Mouse (Mus musculus) embryonic facial prominence, embryonic 14.5 days (tissue): ENCODE measurements around the gene Rpl41. TPM values are rescaled to one million over a fixed set of nuclear protein-coding genes. Genes with fewer than 3 reads are reported as not detected.

Experiments
- ATAC-seq: fragments of 200-750 bp; cut with Nextera tagmentation; 2 replicates; pipeline ENCODE4 v1.8.0; 2017; ENCODE audit warnings: low read depth, moderate number of reproducible peaks, moderate TSS enrichment
- DNase-seq: peaks from one replicate; pipeline ENCODE4 v3.0.0-alpha.2; 2015; ENCODE audit warnings: low spot score
- H3K27ac ChIP-seq: fragments of 300-500 bp; sonication (generic); replicated peaks from 2 replicates; pipeline ENCODE4 v1.5.1; 2014; ENCODE audit warnings: low read depth, mild to moderate bottlenecking, low read length, moderate library complexity
- H3K27me3 ChIP-seq: fragments of 300-500 bp; sonication (generic); replicated peaks from 2 replicates; pipeline ENCODE4 v1.6.1; 2014; ENCODE audit warnings: low read length; ENCODE audit not compliant: control insufficient read depth, insufficient read depth
- H3K36me3 ChIP-seq: fragments of 300-500 bp; sonication (generic); 2 replicates; pipeline ENCODE4 v1.6.1; 2014; ENCODE audit warnings: low read length, mixed read lengths; ENCODE audit not compliant: control insufficient read depth, insufficient read depth
- H3K4me1 ChIP-seq: fragments of 300-500 bp; sonication (generic); 2 replicates; pipeline ENCODE4 v1.6.1; 2014; ENCODE audit warnings: antibody characterized with exemption, low read length; ENCODE audit not compliant: control insufficient read depth, insufficient read depth
- H3K4me2 ChIP-seq: fragments of 300-500 bp; sonication (generic); 2 replicates; pipeline ENCODE4 v1.6.1; 2014; ENCODE audit warnings: low read depth, mild to moderate bottlenecking, low read length, moderate library complexity, mixed read lengths
- H3K4me3 ChIP-seq: fragments of 300-500 bp; sonication (generic); 2 replicates; pipeline ENCODE4 v1.5.1; 2014; ENCODE audit warnings: low read depth, mild to moderate bottlenecking, low read length
- H3K9ac ChIP-seq: fragments of 300-500 bp; sonication (generic); 2 replicates; pipeline ENCODE4 v1.6.1; 2014; ENCODE audit warnings: low read depth, mild to moderate bottlenecking, low read length, moderate library complexity, mixed read lengths
- H3K9me3 ChIP-seq: fragments of 300-500 bp; sonication (generic); 2 replicates; pipeline ENCODE4 v1.6.1; 2016; ENCODE audit warnings: low read length; ENCODE audit not compliant: control insufficient read depth
- WGBS: fragments of 180-500 bp; shearing (Covaris S2); extraction: QIAGEN DNeasy Blood & Tissue Kit; methylation state at CpG from one replicate; pipeline ENCODE4 v1.1.7; 2014; 5-methylcytosine and 5-hydroxymethylcytosine counted together
- polyA plus RNA-seq: library from polyadenylated mRNA; unstranded; fragments of >200 nt; fragmentation: Nextera tagmentation; extraction: Ambion mirVana; gene quantifications from 2 replicates; pipeline ENCODE4 v1.2.1, GENCODE M21; 2014

Gene Rpl41
- 4,564 and 5,119 TPM in 2 replicates for polyA plus RNA-seq

GRCm38 (mm10) chr10:128548947-128549681, at the start of gene Rpl41:
Gene Rpl41 (minus strand): TSS chr10:128549305.
- H3K4me2 ChIP-seq = peak within 1 kb of the TSS; percentile 85
- peak within 1 kb of the TSS; percentile 83 for H3K4me3 ChIP-seq
- ATAC-seq = peak; percentile 91
- peak within 1 kb of the TSS; percentile 99 for H3K27ac ChIP-seq
- under 1% methylated on average over 29 of the region's 31 CpGs for WGBS
- no peaks in the 10 kb centered on the region for H3K9me3 ChIP-seq
- DNase-seq = peak; percentile 99
- no peaks in the 10 kb centered on the region for H3K4me1 ChIP-seq
- no peaks in the 10 kb centered on the region for H3K27me3 ChIP-seq
- peaks cover 18% of the 10 kb centered on the region for H3K36me3 ChIP-seq
- peak within 1 kb of the TSS; percentile 99 for H3K9ac ChIP-seq

- Histone ChIP-seq H3K4me2 (no peak overlapping the region), H3K36me3 (no peaks in the 10 kb centered on the region), H3K4me3 (no peak overlapping the region), H3K27me3 (no peaks in the 10 kb centered on the region), H3K4me1 (no peaks in the 10 kb centered on the region), H3K27ac (no peak overlapping the region), H3K9ac (no peak overlapping the region), H3K9me3 (no peaks in the 10 kb centered on the region)
- DNase-seq (no peak), ATAC-seq (no peak)
- 62% methylated on average over 2 of the region's 2 CpGs for WGBS
These were observed 49.4 kb upstream of the Rpl41 start for GRCm38 (mm10) chr10:128598476-128598875.

GRCm38 (mm10) chr10:128592797-128593196, 43.7 kb upstream of the Rpl41 start:
- 83% methylated on average over 5 of the region's 5 CpGs for WGBS

GRCm38 (mm10) chr10:128591436-128591835, 42.3 kb upstream of the Rpl41 start:
- Histone ChIP-seq H3K4me3 (no peak overlapping the region), H3K4me2 (no peak overlapping the region), H3K4me1 (peaks cover 6% of the 10 kb centered on the region; the same call in 1 of the 2 replicates), H3K9ac (no peak overlapping the region), H3K27me3 (peaks cover 28% of the 10 kb centered on the region), H3K27ac (no peak overlapping the region), H3K36me3 (no peaks in the 10 kb centered on the region), H3K9me3 (no peaks in the 10 kb centered on the region)
- DNase-seq (no peak), ATAC-seq (no peak)
- WGBS = 82% methylated on average over 6 of the region's 6 CpGs

More at GRCm38 (mm10) chr10:128592797-128593196, 43.7 kb upstream of the Rpl41 start:
- DNase-seq (no peak), ATAC-seq (no peak)
- Histone ChIP-seq H3K27ac (no peak overlapping the region), H3K4me3 (no peak overlapping the region), H3K36me3 (no peaks in the 10 kb centered on the region), H3K9ac (no peak overlapping the region), H3K4me2 (no peak overlapping the region), H3K9me3 (no peaks in the 10 kb centered on the region), H3K27me3 (peaks cover 19% of the 10 kb centered on the region), H3K4me1 (no peaks in the 10 kb centered on the region)

GRCm38 (mm10) chr10:128590193-128590690, 41.1 kb upstream of the Rpl41 start:
- Histone ChIP-seq H3K9ac (peak overlapping the region; percentile 67), H3K4me2 (peak overlapping the region; percentile 98), H3K27ac (peak overlapping the region; percentile 86), H3K4me3 (peak overlapping the region; percentile 69), H3K4me1 (peaks cover 6% of the 10 kb centered on the region; the same call in 1 of the 2 replicates), H3K36me3 (no peaks in the 10 kb centered on the region), H3K27me3 (peaks cover 28% of the 10 kb centered on the region), H3K9me3 (no peaks in the 10 kb centered on the region)
- peak; percentile 77 for DNase-seq
- peak; percentile 45 for ATAC-seq
- under 1% methylated on average over 19 of the region's 43 CpGs for WGBS

- Histone ChIP-seq H3K4me3 (peak within 1 kb of the TSS; percentile 69), H3K4me2 (peak within 1 kb of the TSS; percentile 98), H3K36me3 (no peaks in the 10 kb centered on the region), H3K4me1 (peaks cover 6% of the 10 kb centered on the region; the same call in 1 of the 2 replicates), H3K9ac (peak within 1 kb of the TSS; percentile 67), H3K27me3 (peaks cover 28% of the 10 kb centered on the region), H3K27ac (peak within 1 kb of the TSS; percentile 86), H3K9me3 (no peaks in the 10 kb centered on the region)
- peak; percentile 79 for ATAC-seq
- DNase-seq = peak; percentile 90
- 0% methylated on average over 40 of the region's 43 CpGs for WGBS
These were observed 40.5 kb upstream of the Rpl41 start, which contains the start of gene Erbb3 for GRCm38 (mm10) chr10:128589464-128590192. Gene Erbb3 (minus strand): TSS chr10:128589652.

GRCm38 (mm10) chr10:128588775-128589463, 39.8 kb upstream of the Rpl41 start:
- H3K27me3 ChIP-seq = peaks cover 28% of the 10 kb centered on the region
- H3K27ac ChIP-seq = peak overlapping the region; percentile 86
- H3K36me3 ChIP-seq = no peaks in the 10 kb centered on the region
- peak overlapping the region; percentile 98 for H3K4me2 ChIP-seq
- no peak for DNase-seq
- H3K4me3 ChIP-seq = peak overlapping the region; percentile 69
- 3% methylated on average over 21 of the region's 23 CpGs for WGBS
- no peaks in the 10 kb centered on the region for H3K9me3 ChIP-seq
- peak overlapping the region; percentile 67 for H3K9ac ChIP-seq
- ATAC-seq = no peak; the same call in 1 of the 2 replicates
- H3K4me1 ChIP-seq = peaks cover 8% of the 10 kb centered on the region; the same call in 1 of the 2 replicates

- ATAC-seq (peak; percentile 3; the same call in 1 of the 2 replicates), DNase-seq (peak; percentile 63)
- no peaks in the 10 kb centered on the region for H3K9me3 ChIP-seq
- peaks cover 28% of the 10 kb centered on the region for H3K27me3 ChIP-seq
- peaks cover 10% of the 10 kb centered on the region; the same call in 1 of the 2 replicates for H3K4me1 ChIP-seq
- WGBS = 20% methylated on average over 1 of the region's 1 CpGs
- H3K27ac ChIP-seq = peak overlapping the region; percentile 86; the same call in 1 of the 2 replicates
- peak overlapping the region; percentile 69 for H3K4me3 ChIP-seq
- H3K36me3 ChIP-seq = no peaks in the 10 kb centered on the region
- H3K4me2 ChIP-seq = peak overlapping the region; percentile 98
- H3K9ac ChIP-seq = no peak overlapping the region
These were observed 39.0 kb upstream of the Rpl41 start for GRCm38 (mm10) chr10:128588136-128588535.
